Mouse (Mus musculus) cerebellum, adult 2 months (tissue): ENCODE data around the gene Tspan6.

Experiments used
- CTCF ChIP-seq: fragments of 200-500 bp; IDR thresholded peaks from 2 replicates; pipeline ENCODE4 v1.5.1; 2011; ENCODE audit warnings: low read depth, mild to moderate bottlenecking, control low read depth, low read length, moderate library complexity, borderline replicate concordance; ENCODE audit not compliant: insufficient read depth
- POLR2A ChIP-seq: fragments of 200-500 bp; IDR thresholded peaks from 2 replicates; pipeline ENCODE4 v1.6.1; 2011; ENCODE audit warnings: low read length, control low read depth, borderline replicate concordance; ENCODE audit not compliant: insufficient read depth

- no peak for TF ChIP-seq CTCF
- no peak for TF ChIP-seq POLR2A
Observed at GRCm38 (mm10) chrX:133926760-133927159, 28.5 kb upstream of the Tspan6 start.
